Mouse (Mus musculus) heart, postnatal 0 days (tissue): ENCODE results near the gene Irgc1.

Experiments
- CTCF ChIP-seq: IDR thresholded peaks from 2 replicates; pipeline ENCODE4 v1.5.1; 2016; ENCODE audit warnings: antibody characterized with exemption, control low read depth, low read depth
- EP300 ChIP-seq: IDR thresholded peaks from 2 replicates; pipeline ENCODE4 v1.6.1; 2016; ENCODE audit warnings: antibody characterized with exemption, low read depth

DNA sequence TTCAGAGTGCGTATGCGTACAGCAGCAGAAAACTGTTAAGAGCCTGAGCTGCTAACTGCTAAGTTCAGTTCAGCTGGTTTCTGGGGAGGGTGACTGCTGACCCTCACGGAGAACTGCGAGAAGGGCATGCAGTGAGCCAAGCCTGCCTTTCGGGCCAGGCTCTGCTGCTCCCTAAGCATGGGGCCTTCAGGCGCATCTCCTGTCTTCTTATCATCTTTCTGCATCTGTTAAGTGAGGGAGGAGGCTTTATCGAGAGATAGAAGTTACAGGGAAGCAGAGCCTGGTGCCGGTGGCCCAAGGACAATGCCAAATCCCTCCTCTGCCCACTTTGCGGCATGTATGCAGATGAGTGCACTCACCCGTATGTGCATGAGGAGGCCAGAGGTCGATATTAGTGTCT, 55.3 kb downstream of the Irgc1 start:
- TF ChIP-seq EP300 (no peak), CTCF (no peak)
